Mouse (Mus musculus): ENCODE results near the gene Tas2r114. TPM values are rescaled to one million over a fixed set of nuclear protein-coding genes. Genes with fewer than 3 reads are reported as not detected.

The Tas2r114 gene
- polyA plus RNA-seq (2015; fragmentation: Nextera tagmentation; extraction: Ambion mirVana), result not detected in 2 replicates

DNA sequence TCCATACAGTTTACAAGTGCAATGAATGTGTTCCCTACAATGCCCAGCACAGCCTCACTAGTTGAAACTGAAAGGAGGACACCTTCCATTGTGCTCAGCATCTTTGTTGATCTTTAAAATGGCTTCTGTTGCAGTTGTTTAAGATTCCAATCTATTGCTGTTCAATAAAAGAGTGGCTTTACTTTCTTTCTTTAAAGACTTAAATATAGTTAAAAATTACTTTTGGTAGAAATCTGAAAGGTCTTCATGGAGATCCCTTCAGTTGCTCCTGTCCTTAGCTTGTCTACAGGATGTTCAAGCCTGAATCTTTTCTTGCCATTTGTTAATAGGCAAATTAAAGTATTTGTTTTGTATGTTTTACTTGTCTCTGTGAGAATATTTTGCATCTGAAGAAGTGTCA is at the start of gene Tas2r114:
Gene Tas2r114, minus strand, starts transcription at position 101 of the 400 bp plus-strand sequence.
- no peaks in the 10 kb centered on the region for H3K36me3 ChIP-seq
- no peak within 1 kb of the TSS for H3K27ac ChIP-seq (replicated peaks)
- no peak within 1 kb of the TSS for H3K4me3 ChIP-seq
- no peak for ATAC-seq (ENCODE audit: low FRiP score, low read depth)
- H3K9ac ChIP-seq, result no peak within 1 kb of the TSS
- H3K27me3 ChIP-seq, result no peaks in the 10 kb centered on the region
- no peaks in the 10 kb centered on the region for H3K4me1 ChIP-seq (replicated peaks)
- no peaks in the 10 kb centered on the region for H3K9me3 ChIP-seq
- no peak within 1 kb of the TSS for H3K4me2 ChIP-seq

DNA sequence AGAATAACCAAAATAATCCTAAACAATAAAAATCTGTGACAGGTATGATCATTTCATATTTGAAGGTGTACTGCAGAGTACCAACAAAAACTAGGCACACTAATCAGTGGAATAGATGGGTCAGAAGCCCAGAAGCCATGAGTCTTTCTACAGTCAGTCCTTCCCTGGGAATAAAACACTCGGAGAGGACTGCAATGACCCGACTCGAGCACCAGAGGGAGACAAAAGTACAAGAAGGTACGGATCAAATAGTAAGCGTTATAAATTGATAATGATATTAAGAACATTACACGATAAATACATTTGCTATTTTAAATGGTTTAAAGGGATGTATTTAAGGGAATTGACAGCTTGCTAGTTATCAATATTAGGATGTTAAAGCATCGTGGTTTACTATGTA is 22.9 kb upstream of the Tas2r114 start:
- no peak overlapping the region for H3K9ac ChIP-seq
- no peak overlapping the region for H3K27ac ChIP-seq (replicated peaks)
- H3K36me3 ChIP-seq, result no peaks in the 10 kb centered on the region
- ATAC-seq (ENCODE audit: low FRiP score, low read depth), result no peak
- no peaks in the 10 kb centered on the region for H3K4me1 ChIP-seq (replicated peaks)
- H3K9me3 ChIP-seq, result peaks cover 9% of the 10 kb centered on the region
- H3K4me2 ChIP-seq, result no peak overlapping the region
- no peak overlapping the region for H3K4me3 ChIP-seq
- WGBS, result 49% methylated on average over 7 of the region's 7 CpGs
- no peaks in the 10 kb centered on the region for H3K27me3 ChIP-seq

DNA sequence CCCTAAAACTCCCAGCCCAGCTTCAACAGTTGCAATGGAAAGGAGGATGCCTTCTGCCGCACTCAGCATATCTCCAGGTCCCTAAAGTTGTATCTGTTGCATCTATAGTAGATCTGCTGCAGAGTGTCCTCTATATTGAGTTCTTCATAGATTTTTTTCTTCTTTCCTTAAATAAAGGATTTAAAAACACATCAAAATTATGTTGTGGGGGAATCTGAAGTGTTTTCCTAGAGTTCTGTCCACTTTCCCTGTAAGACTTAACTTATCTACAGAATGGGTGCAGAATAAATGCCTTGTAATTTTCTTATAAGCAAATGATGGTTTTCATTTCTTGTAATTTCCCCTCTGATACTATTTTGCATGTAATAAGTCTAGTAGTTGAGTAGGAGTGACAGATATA is 2.5 kb downstream of the Tas2r114 start, which contains the start of gene Tas2r105:
Gene Tas2r105, minus strand, starts transcription at position 101 of the 400 bp plus-strand sequence.
- H3K27ac ChIP-seq (replicated peaks), result no peak within 1 kb of the TSS
- WGBS, result 84% methylated on average over 1 of the region's 1 CpGs
- ATAC-seq (ENCODE audit: low FRiP score, low read depth), result no peak

GRCm38 (mm10) chr6:131685644-131686043 is 4.2 kb downstream of the Tas2r114 start, which contains the start of gene Tas2r104:
TSS of gene Tas2r104 (minus strand) at chr6:131685744.
- H3K36me3 ChIP-seq, result no peaks in the 10 kb centered on the region
- H3K4me3 ChIP-seq, result no peak within 1 kb of the TSS
- no peak within 1 kb of the TSS for H3K9ac ChIP-seq
- 76% methylated on average over 1 of the region's 1 CpGs for WGBS
- ATAC-seq (ENCODE audit: low FRiP score, low read depth), result no peak
- H3K4me1 ChIP-seq (replicated peaks), result no peaks in the 10 kb centered on the region
- no peaks in the 10 kb centered on the region for H3K27me3 ChIP-seq
- no peak within 1 kb of the TSS for H3K27ac ChIP-seq (replicated peaks)
- no peaks in the 10 kb centered on the region for H3K9me3 ChIP-seq
- no peak within 1 kb of the TSS for H3K4me2 ChIP-seq

More for the DNA sequence above, 2.5 kb downstream of the Tas2r114 start, which contains the start of gene Tas2r105:
- H3K9ac ChIP-seq, result no peak within 1 kb of the TSS
- H3K27me3 ChIP-seq, result no peaks in the 10 kb centered on the region
- no peaks in the 10 kb centered on the region for H3K9me3 ChIP-seq
- no peak within 1 kb of the TSS for H3K4me2 ChIP-seq
- no peaks in the 10 kb centered on the region for H3K4me1 ChIP-seq (replicated peaks)
- H3K36me3 ChIP-seq, result no peaks in the 10 kb centered on the region
- H3K4me3 ChIP-seq, result no peak within 1 kb of the TSS

DNA sequence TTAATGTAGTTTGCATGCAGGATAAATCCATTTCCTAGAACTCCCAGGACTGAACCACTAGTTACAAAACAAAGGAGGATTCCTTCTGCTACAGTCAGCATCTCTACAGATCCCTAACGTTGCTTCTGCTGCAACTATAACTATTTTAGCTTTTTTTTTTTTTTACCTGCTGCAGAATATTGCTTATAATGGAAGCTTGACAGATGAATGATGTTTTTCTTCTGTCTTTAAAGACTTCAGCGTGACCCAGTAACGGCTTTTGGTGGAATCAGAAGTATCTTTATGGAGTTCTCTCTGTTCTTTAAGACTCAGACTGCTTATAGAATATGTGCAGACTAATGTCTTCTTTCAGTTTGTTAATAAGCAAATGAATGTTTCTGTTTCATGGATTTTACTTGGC is 11.1 kb downstream of the Tas2r114 start, which contains the start of gene Tas2r106:
Gene Tas2r106, minus strand, starts transcription at position 101 of the 400 bp plus-strand sequence.
- Histone ChIP-seq H3K36me3 (no peaks in the 10 kb centered on the region), H3K9me3 (no peaks in the 10 kb centered on the region), H3K4me2 (no peak within 1 kb of the TSS), H3K27me3 (no peaks in the 10 kb centered on the region), H3K4me3 (no peak within 1 kb of the TSS), H3K27ac (replicated peaks) (no peak within 1 kb of the TSS), H3K9ac (no peak within 1 kb of the TSS), H3K4me1 (replicated peaks) (no peaks in the 10 kb centered on the region)
- 75% methylated on average over 3 of the region's 3 CpGs for WGBS
- ATAC-seq (ENCODE audit: low FRiP score, low read depth), result no peak

DNA sequence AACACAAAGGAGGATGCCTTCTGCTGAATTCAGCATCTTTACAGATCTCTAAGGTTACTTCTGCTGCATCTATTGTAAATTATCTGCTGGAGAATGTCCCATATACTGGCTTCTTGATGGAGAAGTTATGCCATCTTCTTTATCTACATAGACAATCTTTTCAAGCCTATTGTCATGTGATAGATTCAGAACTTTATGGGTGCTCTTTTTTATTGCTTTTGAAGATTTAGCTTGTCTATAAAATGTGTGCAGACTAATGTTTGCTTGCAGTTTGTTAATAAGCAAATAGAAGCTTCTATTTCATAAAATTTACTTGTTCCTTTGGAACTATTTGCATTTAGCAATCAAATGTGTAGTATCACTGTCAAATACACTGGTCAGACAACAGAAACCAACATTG is 29.8 kb downstream of the Tas2r114 start, which contains the start of gene Tas2r107:
Gene Tas2r107, minus strand, starts transcription at position 101 of the 400 bp plus-strand sequence.
- Histone ChIP-seq H3K4me3 (no peak within 1 kb of the TSS), H3K4me1 (replicated peaks) (no peaks in the 10 kb centered on the region), H3K9me3 (peaks cover 11% of the 10 kb centered on the region; the same call in 1 of the 2 replicates), H3K36me3 (no peaks in the 10 kb centered on the region), H3K27ac (replicated peaks) (no peak within 1 kb of the TSS), H3K4me2 (no peak within 1 kb of the TSS), H3K27me3 (no peaks in the 10 kb centered on the region), H3K9ac (no peak within 1 kb of the TSS)
- no peak for ATAC-seq (ENCODE audit: low FRiP score, low read depth)

Other genes starting within 250 kb of the Tas2r114 start
- gene 5430401F13Rik, start 203.7 kb downstream of the Tas2r114 start, polyA plus RNA-seq (2015; fragmentation: Nextera tagmentation; extraction: Ambion mirVana), result not detected in 2 replicates
- not detected in 2 replicates for gene Gm6619, start 203.7 kb downstream of the Tas2r114 start, polyA plus RNA-seq (2015; fragmentation: Nextera tagmentation; extraction: Ambion mirVana)
- gene Tas2r130, start 59.2 kb downstream of the Tas2r114 start, polyA plus RNA-seq (2015; fragmentation: Nextera tagmentation; extraction: Ambion mirVana), result not detected in 2 replicates
- gene Tas2r107, start 29.9 kb downstream of the Tas2r114 start, polyA plus RNA-seq (2015; fragmentation: Nextera tagmentation; extraction: Ambion mirVana), result not detected in 2 replicates
- gene Tas2r106, start 11.2 kb downstream of the Tas2r114 start, polyA plus RNA-seq (2015; fragmentation: Nextera tagmentation; extraction: Ambion mirVana), result not detected in 2 replicates
- gene Tas2r104, start 4.3 kb downstream of the Tas2r114 start, polyA plus RNA-seq (2015; fragmentation: Nextera tagmentation; extraction: Ambion mirVana), result not detected in 2 replicates
- not detected in 2 replicates for gene Tas2r105, start 2.6 kb downstream of the Tas2r114 start, polyA plus RNA-seq (2015; fragmentation: Nextera tagmentation; extraction: Ambion mirVana)

Measured in hindbrain, embryonic 15.5 days (tissue).